Mouse (Mus musculus) midbrain, embryonic 10.5 days (tissue): ENCODE measurements around the gene Olfr463. TPM values are rescaled to one million over a fixed set of nuclear protein-coding genes. Genes with fewer than 3 reads are reported as not detected.

Experiments
- DNase-seq: peaks from one replicate; pipeline ENCODE4 v3.0.0-alpha.2; 2017; ENCODE audit warnings: low spot score
- H3K27ac ChIP-seq: fragments of 300-500 bp; sonication (generic); replicated peaks from 2 replicates; pipeline ENCODE4 v1.5.1; 2016; ENCODE audit warnings: mild to moderate bottlenecking
- H3K27me3 ChIP-seq: fragments of 300-500 bp; sonication (generic); 2 replicates; pipeline ENCODE4 v1.6.1; 2016; ENCODE audit warnings: low read depth, mild to moderate bottlenecking; ENCODE audit not compliant: poor library complexity, severe bottlenecking
- H3K36me3 ChIP-seq: fragments of 300-500 bp; sonication (generic); 2 replicates; pipeline ENCODE4 v1.6.1; 2016; ENCODE audit warnings: mild to moderate bottlenecking, moderate library complexity
- H3K4me1 ChIP-seq: fragments of 300-500 bp; sonication (generic); 2 replicates; pipeline ENCODE4 v1.6.1; 2016
- H3K4me3 ChIP-seq: fragments of 300-500 bp; sonication (generic); 2 replicates; pipeline ENCODE4 v1.5.1; 2016; ENCODE audit warnings: mild to moderate bottlenecking, moderate library complexity
- H3K9me3 ChIP-seq: fragments of 300-500 bp; sonication (generic); replicated peaks from 2 replicates; pipeline ENCODE4 v1.6.1; 2016; ENCODE audit warnings: mild to moderate bottlenecking
- WGBS: fragments of 180-500 bp; shearing (Covaris S2); methylation state at CpG from one replicate; pipeline ENCODE4 v1.1.7; 2016; 5-methylcytosine and 5-hydroxymethylcytosine counted together
- polyA plus RNA-seq: library from polyadenylated mRNA; unstranded; fragments of >200 nt; fragmentation: Nextera tagmentation; extraction: Ambion mirVana; gene quantifications from 2 replicates; pipeline ENCODE4 v1.2.1, GENCODE M21; 2016

Gene Olfr463
- not detected in 2 replicates for polyA plus RNA-seq

DNA sequence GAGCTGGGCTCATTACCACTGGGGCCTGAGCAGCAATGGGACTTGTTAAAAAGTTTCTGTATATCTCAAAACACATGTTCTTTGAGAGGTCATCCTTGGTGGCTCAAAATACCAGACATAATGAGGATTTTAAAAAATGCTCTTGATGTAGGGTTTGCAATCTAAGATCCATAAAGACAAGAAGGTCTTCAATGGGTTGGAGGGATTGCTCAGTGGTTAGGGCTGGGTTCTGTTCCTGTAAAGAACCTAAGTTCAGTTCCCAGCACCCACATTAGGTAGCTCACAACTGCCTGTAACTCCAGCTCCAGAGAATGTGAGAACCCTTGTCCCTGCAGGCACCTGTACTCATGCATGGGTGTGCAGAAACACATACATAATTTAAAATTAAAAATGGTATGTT lies at the start of gene Olfr463:
Gene Olfr463 (minus strand): TSS at position 101 of the 400 bp plus-strand sequence.
- Histone ChIP-seq H3K27ac (no peak within 1 kb of the TSS), H3K4me3 (no peak within 1 kb of the TSS), H3K4me1 (no peaks in the 10 kb centered on the region), H3K9me3 (no peaks in the 10 kb centered on the region), H3K36me3 (no peaks in the 10 kb centered on the region), H3K27me3 (peaks cover 6% of the 10 kb centered on the region; the same call in 1 of the 2 replicates)
- DNase-seq = no peak

DNA sequence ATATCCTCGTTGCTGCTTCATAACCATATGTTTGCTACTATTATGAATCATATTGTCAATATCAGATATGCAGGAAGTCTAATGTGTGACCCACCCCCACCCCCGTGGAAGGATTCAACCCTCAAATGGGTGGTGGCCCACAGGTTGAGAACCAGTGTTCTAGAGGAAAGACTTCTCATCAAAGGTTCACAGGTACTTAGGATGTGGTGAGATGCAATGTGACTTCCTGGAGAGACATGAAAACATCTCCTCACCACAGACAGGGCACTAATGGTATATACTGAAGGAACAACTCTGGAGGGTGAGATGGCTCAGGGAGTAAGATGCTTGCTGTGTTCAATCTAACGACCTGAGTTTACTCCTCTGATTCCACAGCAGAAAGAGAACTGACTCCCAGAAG lies 38.3 kb upstream of the Olfr463 start:
- Histone ChIP-seq H3K27me3 (no peaks in the 10 kb centered on the region), H3K9me3 (no peaks in the 10 kb centered on the region), H3K4me3 (no peak overlapping the region), H3K27ac (no peak overlapping the region), H3K36me3 (no peaks in the 10 kb centered on the region), H3K4me1 (no peaks in the 10 kb centered on the region)
- DNase-seq = no peak
- WGBS = 86% methylated on average over 3 of the region's 3 CpGs

DNA sequence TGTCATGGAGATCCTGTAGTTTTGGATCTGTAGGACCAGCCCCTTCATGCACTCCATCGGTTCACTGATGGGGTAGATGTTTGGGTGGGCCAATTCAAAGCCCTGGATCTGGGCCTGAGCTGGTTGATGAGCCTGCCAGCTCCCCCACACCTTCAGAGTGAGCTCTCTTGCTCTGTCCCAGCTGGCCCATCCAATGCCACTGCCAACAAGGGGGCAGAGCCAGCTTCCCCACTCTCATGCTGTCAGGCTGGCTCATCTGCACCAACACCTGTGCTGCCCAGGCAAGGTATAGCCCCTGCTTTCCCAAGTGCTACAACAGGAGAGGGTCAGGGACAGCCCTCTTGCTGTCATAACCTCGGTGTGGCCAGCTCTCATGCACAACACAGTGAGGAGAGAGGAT lies 36.5 kb upstream of the Olfr463 start:
- Histone ChIP-seq H3K27me3 (no peaks in the 10 kb centered on the region), H3K36me3 (no peaks in the 10 kb centered on the region), H3K9me3 (no peaks in the 10 kb centered on the region), H3K27ac (no peak overlapping the region), H3K4me3 (no peak overlapping the region), H3K4me1 (no peaks in the 10 kb centered on the region)
- 80% methylated on average over 2 of the region's 2 CpGs for WGBS
- no peak for DNase-seq

DNA sequence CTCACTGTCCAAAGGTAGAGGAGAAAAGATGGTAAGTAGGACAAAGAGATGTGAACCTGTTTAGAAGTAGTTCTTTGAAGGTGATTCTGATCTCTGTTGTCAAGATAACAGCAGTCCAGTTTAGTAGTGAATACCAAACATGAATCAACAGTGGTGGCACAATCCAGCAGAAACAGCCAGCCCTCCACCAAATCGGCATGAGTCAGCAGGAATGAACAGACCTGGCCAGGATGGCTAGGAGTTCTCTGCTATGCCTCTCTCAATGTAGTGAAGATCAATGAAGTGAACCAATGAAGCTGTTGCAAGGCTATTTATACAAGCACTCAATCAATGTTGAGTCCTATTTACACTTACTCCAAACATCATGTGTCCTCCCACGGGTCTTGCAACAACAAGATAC lies 33.2 kb upstream of the Olfr463 start:
- no peak overlapping the region for H3K27ac ChIP-seq
- H3K9me3 ChIP-seq = no peaks in the 10 kb centered on the region
- no peak for DNase-seq
- H3K27me3 ChIP-seq = no peaks in the 10 kb centered on the region
- H3K4me1 ChIP-seq = no peaks in the 10 kb centered on the region
- WGBS = 89% methylated on average over 2 of the region's 2 CpGs
- H3K4me3 ChIP-seq = no peak overlapping the region
- no peaks in the 10 kb centered on the region for H3K36me3 ChIP-seq

DNA sequence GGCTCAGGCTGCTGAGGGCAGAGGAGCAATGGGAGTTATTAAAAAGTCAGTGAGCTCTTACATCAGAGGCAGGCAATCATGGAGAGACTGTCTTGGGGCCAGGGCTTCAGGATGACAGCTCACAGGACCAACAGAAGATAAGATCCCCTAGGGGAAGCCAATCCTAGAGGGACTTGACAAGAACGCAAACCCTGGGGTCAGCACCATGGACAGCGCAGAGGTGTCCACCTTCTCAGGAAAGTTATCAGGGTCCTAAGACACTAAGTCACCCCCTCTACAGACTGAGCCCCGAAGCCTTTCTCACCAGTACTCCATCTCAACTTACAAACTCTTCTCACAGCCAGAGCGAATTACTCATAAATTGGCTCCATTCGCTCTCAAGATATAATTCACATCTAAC lies 23.8 kb upstream of the Olfr463 start, which contains the start of gene Olfr464:
Gene Olfr464 (minus strand): TSS at position 2 of the 400 bp plus-strand sequence.
- no peaks in the 10 kb centered on the region for H3K4me1 ChIP-seq
- DNase-seq = peak; percentile 43
- WGBS = 35% methylated on average over 5 of the region's 5 CpGs
- no peaks in the 10 kb centered on the region for H3K27me3 ChIP-seq
- H3K4me3 ChIP-seq = no peak within 1 kb of the TSS
- no peak within 1 kb of the TSS for H3K27ac ChIP-seq
- no peaks in the 10 kb centered on the region for H3K9me3 ChIP-seq
- no peaks in the 10 kb centered on the region for H3K36me3 ChIP-seq

DNA sequence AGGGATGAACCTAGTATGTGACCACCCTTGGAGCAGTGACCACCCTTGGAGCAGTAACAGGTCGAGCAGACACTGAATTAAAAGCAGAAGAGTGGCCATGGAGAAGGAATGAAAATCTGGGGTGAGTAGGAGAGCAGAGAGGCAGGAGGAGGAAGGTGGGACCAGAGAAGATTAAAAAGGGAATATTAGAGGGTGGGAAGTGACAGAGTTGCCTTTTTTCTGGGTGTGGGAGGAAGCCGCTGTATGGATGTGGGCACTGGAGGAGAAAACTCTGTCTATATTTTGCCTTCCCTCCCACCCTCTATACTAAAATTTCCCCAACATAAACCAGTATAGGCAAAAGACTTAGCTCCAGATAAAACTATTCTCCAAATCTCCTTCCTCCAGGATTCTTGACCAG lies 23.1 kb upstream of the Olfr463 start:
- H3K4me1 ChIP-seq = no peaks in the 10 kb centered on the region
- H3K27me3 ChIP-seq = no peaks in the 10 kb centered on the region
- H3K9me3 ChIP-seq = no peaks in the 10 kb centered on the region
- no peak overlapping the region for H3K27ac ChIP-seq
- H3K4me3 ChIP-seq = no peak overlapping the region
- no peak for DNase-seq
- WGBS = 69% methylated on average over 2 of the region's 2 CpGs
- no peaks in the 10 kb centered on the region for H3K36me3 ChIP-seq

DNA sequence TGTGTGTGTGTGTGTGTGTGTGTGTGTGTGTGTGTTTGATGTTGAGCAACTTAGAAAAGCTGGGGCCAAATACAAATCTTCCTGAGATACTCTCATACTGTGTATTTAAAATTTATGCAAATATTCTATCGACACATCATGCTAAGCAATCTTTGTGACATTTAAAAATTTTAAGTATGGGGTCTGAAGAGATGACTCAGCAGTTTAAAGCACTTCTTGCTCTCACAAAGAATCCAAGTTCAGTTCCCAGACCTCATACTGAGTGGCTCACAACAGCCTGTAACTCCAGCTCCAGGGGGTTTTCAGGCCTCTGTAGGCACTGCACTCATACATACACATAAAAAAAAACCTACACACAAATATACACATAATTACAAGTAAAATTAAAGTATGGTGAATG lies 18.8 kb upstream of the Olfr463 start:
- no peaks in the 10 kb centered on the region for H3K27me3 ChIP-seq
- H3K4me1 ChIP-seq = no peaks in the 10 kb centered on the region
- no peak for DNase-seq
- no peak overlapping the region for H3K27ac ChIP-seq
- WGBS = 88% methylated on average over 1 of the region's 1 CpGs
- H3K9me3 ChIP-seq = no peaks in the 10 kb centered on the region
- no peak overlapping the region for H3K4me3 ChIP-seq
- H3K36me3 ChIP-seq = no peaks in the 10 kb centered on the region

DNA sequence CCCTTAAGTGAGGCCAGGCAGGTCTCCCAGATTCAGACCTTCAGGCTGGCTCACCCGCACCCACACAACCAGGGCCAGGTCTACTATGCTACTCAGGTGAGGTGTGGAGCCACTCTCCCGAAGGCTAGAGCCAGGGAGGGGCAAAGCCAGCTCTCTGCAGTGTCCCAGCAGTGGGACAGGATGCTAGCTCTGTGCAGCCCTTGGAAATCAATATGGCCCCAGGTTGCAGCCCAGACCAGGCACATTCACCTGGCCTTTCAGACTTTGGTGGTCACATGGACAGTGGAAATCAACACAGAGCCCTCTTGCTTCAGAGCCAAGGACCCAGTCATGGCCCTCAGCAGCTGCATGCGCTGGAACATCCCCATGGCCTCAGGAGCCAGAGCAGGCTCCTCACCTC lies 7.1 kb upstream of the Olfr463 start:
- no peak overlapping the region for H3K4me3 ChIP-seq
- no peaks in the 10 kb centered on the region for H3K9me3 ChIP-seq
- no peaks in the 10 kb centered on the region; the same call in 1 of the 2 replicates for H3K4me1 ChIP-seq
- no peaks in the 10 kb centered on the region for H3K36me3 ChIP-seq
- 85% methylated on average over 3 of the region's 3 CpGs for WGBS
- DNase-seq = no peak
- no peaks in the 10 kb centered on the region for H3K27me3 ChIP-seq
- H3K27ac ChIP-seq = no peak overlapping the region

DNA sequence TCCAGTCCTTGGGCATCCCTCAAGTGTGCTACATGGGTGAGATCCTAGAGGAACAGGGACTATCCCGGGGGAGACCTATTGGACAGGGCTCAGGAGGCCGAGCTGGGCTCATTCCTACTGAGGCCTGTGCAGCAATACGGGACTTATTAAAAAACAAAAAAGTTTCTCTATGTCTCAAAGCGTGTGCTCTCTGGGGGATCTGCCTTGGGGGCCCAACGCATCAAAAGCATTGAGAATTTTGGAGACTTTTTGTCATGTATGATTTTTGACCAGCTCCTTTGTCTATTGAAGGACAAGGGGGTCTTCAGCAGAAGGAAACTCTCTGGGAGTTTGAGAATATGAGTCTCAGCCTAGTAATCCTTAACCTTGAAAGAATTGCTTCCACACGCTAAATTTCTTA lies 5.0 kb downstream of the Olfr463 start, which contains the start of gene Olfr462:
Gene Olfr462 (minus strand): TSS at position 101 of the 400 bp plus-strand sequence.
- 91% methylated on average over 6 of the region's 6 CpGs for WGBS
- Histone ChIP-seq H3K27me3 (no peaks in the 10 kb centered on the region), H3K9me3 (no peaks in the 10 kb centered on the region)

DNA sequence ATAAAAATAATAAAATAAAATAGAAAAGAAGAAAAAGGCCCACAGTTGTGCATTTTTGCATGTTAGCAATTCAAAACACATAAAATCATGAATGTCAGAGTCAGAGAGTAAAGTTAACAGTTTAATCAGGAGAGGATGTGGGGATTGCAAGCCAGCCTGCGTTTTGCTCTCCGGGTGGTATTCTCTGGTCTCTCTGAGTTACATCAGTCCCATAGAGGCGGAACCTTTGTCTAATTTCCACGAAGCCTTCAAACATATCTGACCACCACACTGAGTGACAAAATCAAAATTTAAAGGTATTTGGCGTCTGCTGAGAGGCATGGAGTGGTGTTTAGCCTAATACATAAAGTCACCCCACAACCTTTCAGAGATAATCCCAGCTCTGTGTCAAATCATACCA lies 12.3 kb downstream of the Olfr463 start:
- H3K27ac ChIP-seq = no peak overlapping the region
- H3K4me1 ChIP-seq = no peaks in the 10 kb centered on the region
- H3K27me3 ChIP-seq = no peaks in the 10 kb centered on the region
- H3K9me3 ChIP-seq = no peaks in the 10 kb centered on the region
- WGBS = 88% methylated on average over 5 of the region's 5 CpGs
- no peak overlapping the region for H3K4me3 ChIP-seq
- DNase-seq = no peak
- no peaks in the 10 kb centered on the region for H3K36me3 ChIP-seq

More for the DNA sequence above, 5.0 kb downstream of the Olfr463 start, which contains the start of gene Olfr462:
- no peak within 1 kb of the TSS for H3K27ac ChIP-seq
- no peaks in the 10 kb centered on the region for H3K36me3 ChIP-seq
- no peak within 1 kb of the TSS for H3K4me3 ChIP-seq
- no peaks in the 10 kb centered on the region for H3K4me1 ChIP-seq
- no peak for DNase-seq

DNA sequence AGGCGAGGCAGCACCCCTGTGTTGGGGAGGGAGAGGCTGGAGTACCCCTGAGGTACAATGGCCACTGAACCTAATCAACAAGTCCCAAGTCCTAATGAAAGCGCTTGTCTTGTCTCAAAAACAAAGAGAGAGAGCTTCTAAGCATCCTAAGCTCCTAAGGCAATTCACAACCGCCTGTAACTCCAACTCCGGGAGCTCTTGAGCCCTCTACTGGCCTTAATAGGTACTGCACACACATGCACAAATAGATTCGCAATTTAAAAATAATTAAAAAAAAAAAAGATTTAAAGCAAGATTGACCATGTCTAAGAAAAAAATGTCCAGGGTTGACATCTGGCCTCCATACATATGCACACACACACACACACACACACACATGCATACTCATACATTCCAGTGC lies 13.7 kb downstream of the Olfr463 start:
- H3K4me3 ChIP-seq = no peak overlapping the region
- DNase-seq = no peak
- 48% methylated on average over 5 of the region's 5 CpGs for WGBS
- H3K27me3 ChIP-seq = no peaks in the 10 kb centered on the region
- H3K9me3 ChIP-seq = no peaks in the 10 kb centered on the region
- H3K27ac ChIP-seq = no peak overlapping the region
- no peaks in the 10 kb centered on the region for H3K36me3 ChIP-seq
- no peaks in the 10 kb centered on the region for H3K4me1 ChIP-seq

DNA sequence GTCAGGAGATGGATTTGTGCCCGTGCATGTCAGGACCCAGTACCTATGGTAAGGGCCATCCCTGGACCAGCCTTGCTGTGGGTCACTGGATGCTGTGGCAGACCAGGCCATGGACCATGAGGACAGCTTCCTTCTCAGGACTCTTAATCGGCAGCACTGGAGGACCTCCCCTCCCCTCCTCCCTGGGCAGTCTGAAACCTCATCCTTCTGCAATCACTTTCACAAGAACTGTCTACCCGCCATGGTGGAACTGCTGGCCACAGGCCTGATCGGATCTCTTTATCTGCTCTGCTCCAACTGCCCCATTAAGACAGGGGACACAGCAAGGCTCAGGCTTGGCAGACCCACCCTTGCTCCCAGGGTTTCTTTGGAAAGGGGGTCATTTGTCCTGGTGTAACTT lies 15.5 kb downstream of the Olfr463 start:
- Histone ChIP-seq H3K9me3 (no peaks in the 10 kb centered on the region), H3K4me3 (no peak overlapping the region), H3K27ac (no peak overlapping the region), H3K4me1 (no peaks in the 10 kb centered on the region), H3K27me3 (no peaks in the 10 kb centered on the region), H3K36me3 (no peaks in the 10 kb centered on the region)
- 74% methylated on average over 4 of the region's 4 CpGs for WGBS
- DNase-seq = no peak

DNA sequence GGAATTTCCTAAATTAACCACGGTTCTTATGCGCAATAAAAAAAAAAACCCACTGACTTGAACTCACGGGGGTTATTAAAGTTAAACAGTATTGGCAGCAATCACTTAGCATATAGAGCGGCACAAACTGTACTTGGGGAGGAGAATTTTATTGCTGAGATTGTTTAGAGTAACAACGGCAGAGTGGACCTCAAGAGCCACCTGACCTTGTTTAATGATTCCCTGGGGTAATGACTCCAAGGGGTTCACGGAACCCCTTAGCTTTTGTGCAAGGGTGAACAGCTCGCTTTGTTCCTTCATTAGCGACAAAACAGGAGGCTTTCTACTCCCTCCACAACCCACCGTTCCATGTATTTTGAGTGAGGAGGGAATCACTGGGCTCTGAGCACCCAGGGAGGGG lies 17.4 kb downstream of the Olfr463 start:
- no peak overlapping the region for H3K27ac ChIP-seq
- H3K9me3 ChIP-seq = no peaks in the 10 kb centered on the region
- no peaks in the 10 kb centered on the region for H3K27me3 ChIP-seq
- H3K4me1 ChIP-seq = no peaks in the 10 kb centered on the region
- 88% methylated on average over 9 of the region's 9 CpGs for WGBS
- DNase-seq = no peak
- no peak overlapping the region for H3K4me3 ChIP-seq
- H3K36me3 ChIP-seq = no peaks in the 10 kb centered on the region

DNA sequence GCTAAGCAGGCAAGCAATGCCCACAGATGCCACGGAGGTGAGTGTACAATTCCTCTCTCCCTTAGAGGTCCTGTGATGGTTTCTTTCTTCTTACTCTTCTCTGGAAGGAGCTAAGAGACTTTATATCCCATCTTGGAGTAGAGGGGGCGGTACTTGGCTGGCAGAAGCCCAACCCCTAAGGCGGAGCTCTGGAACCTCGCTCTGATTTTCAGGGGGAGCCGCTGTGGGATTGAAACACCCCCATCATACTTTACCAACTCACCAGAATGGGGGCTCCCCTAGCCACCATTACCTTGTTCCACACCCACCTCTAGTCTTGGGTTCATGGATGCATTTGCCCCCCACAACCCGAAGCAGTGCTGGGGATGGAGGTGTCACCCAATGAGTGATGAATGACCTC lies 21.8 kb downstream of the Olfr463 start, which contains the start of gene Epx:
Gene Epx (minus strand): TSS at position 101 of the 400 bp plus-strand sequence.
- 90% methylated on average over 6 of the region's 6 CpGs for WGBS
- Histone ChIP-seq H3K27me3 (no peaks in the 10 kb centered on the region), H3K4me3 (no peak within 1 kb of the TSS), H3K4me1 (no peaks in the 10 kb centered on the region), H3K36me3 (no peaks in the 10 kb centered on the region), H3K27ac (no peak within 1 kb of the TSS), H3K9me3 (no peaks in the 10 kb centered on the region)
- no peak for DNase-seq
